Mouse (Mus musculus) heart, adult 18-20 months (tissue): ENCODE measurements around the gene 4930426L09Rik. TPM values are rescaled to one million over a fixed set of nuclear protein-coding genes. Genes with fewer than 3 reads are reported as not detected.
A peak's percentile ranks its signal among the peaks of the same experiment; 100 is the strongest.

Experiments
- DNase-seq, 2 experiments: peaks; one replicate each; pipeline ENCODE4 v3.0.0; 2021 to 2022; ENCODE audit warnings: mixed read lengths in 1 of 2
- long read RNA-seq, 2 experiments: library from polyadenylated mRNA; stranded (forward); transcript quantifications; one replicate each; pipeline ENCODE4 v2.0.0; 2021
- total RNA-seq, 2 experiments: library from RNA; stranded (reverse); gene quantifications; 2 replicates each; pipeline ENCODE4 v1.2.3; 2021

Gene 4930426L09Rik
- total RNA-seq: not detected
- long read RNA-seq, experiment 1: 0 reads
- long read RNA-seq, experiment 2: 0 reads

- DNase-seq: peak; percentile 93 to 96
Observed at GRCm38 (mm10) chr2:18998054-18998478, at the start of gene 4930426L09Rik, which contains the start of gene Pip4k2a. 4930426L09Rik (plus strand) TSS chr2:18998343. Pip4k2a (minus strand) TSS chr2:18998126.

DNA sequence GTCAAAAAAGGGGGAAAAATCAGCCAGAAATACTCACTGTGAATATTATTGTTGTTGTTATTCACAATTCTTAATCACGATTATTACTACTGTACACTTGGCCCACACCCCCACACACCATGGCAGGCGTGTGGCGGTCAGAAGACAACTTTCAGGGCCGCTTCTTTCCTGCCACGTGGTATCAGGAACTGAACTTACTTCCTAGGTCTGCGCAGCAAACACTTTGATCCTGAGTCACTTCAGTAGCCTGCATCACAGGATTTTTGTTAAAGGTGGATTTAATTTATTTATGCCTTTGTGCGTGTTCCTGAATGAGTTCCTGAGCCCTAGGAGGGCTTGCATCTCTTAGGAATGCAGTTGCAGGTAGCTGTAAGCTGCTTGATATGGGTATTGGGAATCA lies 49.4 kb upstream of the 4930426L09Rik start:
- no peak for DNase-seq

DNA sequence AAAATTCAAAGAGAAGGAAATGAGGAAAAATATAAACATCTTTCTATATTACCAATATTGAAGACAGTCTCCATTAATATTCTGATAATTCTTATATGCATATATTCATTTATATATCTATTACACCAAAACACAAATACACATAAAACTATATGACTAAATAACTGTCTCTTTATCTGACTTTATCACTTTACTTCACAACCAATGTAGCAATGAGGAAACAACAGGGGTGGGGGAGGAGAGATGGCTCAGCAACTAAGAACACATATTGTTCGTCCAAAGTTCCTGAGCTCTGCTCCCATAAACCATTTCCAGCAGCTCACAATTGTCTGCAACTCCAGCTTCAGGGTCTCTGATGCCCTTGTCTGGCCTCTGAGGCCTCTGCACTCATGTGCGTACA lies 47.4 kb upstream of the 4930426L09Rik start:
- DNase-seq: no peak

DNA sequence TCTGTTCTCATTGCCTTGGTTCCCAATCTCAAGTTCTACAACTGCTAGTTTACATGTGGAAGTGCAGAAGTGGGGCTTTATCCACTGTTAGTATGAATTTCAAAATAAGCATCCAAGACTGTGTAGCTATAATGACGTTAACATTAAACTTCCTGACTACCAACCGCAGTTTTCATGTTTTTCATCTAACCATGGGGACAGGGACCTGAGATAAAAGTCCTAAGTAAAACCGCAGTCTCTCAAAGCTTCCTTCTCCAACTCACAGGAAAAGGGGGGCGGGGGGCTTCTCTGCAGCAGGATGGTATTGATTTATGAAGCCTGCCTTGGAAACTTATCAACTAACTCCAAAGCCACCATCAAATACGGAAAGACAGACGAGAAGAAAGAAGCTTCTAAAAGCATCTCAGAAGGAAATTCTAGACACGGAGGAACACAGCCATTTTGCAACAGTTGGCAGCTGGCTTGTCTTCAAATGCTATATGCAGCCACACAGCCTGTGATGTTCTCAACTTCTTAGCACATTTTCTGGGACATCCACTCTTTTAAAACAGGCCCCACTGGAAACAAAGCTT lies 46.0 kb upstream of the 4930426L09Rik start:
- no peak for DNase-seq

GRCm38 (mm10) chr2:18954422-18954821 lies 43.7 kb upstream of the 4930426L09Rik start:
- DNase-seq: no peak

GRCm38 (mm10) chr2:18955022-18955421 lies 43.1 kb upstream of the 4930426L09Rik start:
- DNase-seq: no peak

DNA sequence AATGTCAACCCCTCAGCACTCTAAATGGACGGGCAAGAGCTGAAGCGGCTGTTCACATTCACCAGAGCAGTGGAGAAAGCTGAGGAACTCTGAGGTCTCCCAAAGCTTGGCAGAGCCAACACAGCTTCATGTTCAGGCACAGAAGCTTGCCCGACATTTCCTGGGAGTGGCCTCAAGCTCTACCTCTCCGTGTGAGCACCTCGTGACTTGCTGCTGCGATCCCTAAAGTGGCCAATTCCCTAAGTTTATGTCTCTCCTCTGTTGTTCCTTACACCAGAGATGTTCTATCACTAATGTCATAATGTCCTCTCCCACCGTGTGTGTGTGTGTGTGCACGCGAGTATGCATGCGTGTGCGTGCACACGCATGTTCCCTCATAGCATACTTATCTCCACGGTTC lies 42.5 kb upstream of the 4930426L09Rik start:
- DNase-seq: no peak

DNA sequence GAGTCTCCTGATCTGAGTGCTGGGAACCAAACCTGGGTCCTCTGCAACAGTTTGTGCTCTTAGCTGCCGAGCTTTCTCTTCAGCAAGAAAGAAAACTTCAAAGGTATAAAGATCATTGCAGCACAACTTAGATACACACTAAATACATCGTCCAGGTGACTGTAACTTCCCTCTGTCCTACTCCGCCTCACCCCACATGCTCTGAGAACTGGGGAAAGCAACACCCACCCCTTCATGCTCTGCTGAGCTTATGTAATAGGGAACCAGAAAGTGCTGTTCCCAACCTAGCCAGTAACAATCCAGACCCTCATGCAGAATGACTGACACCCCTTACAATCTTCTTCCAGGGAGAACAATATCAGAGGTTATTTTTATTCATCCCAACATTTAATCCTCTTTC lies 41.7 kb upstream of the 4930426L09Rik start:
- DNase-seq: no peak

- no peak for DNase-seq
Observed at GRCm38 (mm10) chr2:18956945-18957344, 41.2 kb upstream of the 4930426L09Rik start.

DNA sequence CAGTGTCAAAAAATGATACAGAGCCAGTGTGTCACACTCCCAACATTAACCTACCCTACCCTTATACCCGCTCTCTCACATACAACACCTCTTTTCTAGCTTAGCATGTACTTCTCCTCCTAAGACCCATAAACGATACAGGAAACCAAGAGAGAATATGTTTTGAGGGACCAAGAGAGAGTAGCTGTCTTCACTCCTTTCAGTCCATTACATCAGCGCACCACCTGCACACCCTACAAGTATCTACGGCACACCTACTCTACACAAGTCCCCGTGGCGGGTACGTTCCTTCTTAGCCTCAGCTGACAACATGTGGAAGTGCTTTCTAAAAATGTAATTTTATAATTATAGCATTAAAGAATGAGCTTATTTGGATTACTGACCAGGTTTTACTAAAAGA lies 40.7 kb upstream of the 4930426L09Rik start:
- no peak for DNase-seq

- no peak for DNase-seq
Observed at GRCm38 (mm10) chr2:18958044-18958443, 40.1 kb upstream of the 4930426L09Rik start.

GRCm38 (mm10) chr2:18958501-18958900 lies 39.6 kb upstream of the 4930426L09Rik start:
- DNase-seq: no peak

DNA sequence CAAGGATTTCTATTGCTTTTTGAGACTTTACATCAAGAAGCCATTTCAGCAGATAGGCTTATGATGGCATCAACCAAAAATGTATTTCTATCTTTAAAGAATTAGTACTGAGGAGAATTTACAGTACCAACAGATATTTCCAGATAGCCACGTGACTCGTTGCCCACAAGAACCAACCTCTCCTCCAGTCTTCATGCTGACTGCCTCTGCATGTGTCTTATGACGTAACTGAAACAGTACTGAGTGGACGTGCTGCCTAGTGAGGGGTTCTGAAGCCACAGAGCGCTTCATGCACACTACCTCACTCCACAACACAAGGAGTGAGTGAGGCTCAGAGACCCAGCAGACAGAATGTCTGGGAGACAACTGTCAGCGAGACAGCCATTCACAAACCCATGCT lies 39.1 kb upstream of the 4930426L09Rik start:
- no peak for DNase-seq

DNA sequence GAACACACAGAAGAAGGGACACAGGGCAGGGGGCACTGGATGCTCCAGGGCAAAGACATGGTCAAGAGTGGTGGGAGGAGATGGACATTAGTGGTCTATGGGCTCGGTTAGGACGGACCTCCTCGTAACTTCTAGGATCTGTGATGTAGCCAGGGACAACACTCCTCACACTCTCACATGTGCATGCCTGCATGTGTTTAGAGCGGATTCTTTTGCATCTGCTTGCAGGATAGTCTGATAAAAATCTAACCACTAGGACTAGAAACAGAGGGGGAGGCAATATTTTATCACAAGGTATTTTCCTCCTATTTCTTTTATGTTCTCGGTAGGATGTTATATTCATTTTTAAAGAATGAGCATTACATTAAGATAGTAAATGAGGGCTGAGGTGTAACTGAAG lies 38.6 kb upstream of the 4930426L09Rik start:
- DNase-seq: no peak

DNA sequence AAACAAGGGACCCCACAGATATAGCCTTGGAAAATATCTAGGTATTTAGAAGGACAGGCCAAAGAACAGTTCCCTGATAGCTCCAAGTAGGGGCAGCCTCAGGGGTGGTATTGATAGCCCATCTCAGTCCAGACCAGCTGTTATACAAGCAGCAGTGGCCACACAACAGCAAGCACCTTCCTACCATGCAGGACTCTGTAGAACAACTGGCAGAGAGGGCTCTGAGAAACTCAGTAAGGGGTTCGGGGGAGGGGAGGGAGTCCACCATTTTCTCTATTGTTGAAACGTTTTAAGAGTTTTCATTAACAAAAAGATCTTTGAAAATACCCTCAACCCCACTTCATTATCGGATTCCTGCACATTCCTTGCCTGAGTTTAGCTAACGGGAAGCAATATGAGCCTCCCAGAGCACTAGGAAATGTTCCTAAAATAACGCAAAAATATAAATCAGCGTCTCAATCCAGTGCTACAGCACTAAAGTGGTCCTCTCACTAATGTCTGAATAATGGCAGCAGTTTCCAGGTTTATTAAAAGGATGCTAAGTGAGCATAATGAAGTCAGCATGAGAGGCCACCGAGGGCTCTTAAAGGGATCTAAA lies 37.7 kb upstream of the 4930426L09Rik start:
- no peak for DNase-seq

GRCm38 (mm10) chr2:18962502-18962901 lies 35.6 kb upstream of the 4930426L09Rik start:
- DNase-seq: no peak

GRCm38 (mm10) chr2:18963286-18964040 lies 34.7 kb upstream of the 4930426L09Rik start:
- DNase-seq: no peak

DNA sequence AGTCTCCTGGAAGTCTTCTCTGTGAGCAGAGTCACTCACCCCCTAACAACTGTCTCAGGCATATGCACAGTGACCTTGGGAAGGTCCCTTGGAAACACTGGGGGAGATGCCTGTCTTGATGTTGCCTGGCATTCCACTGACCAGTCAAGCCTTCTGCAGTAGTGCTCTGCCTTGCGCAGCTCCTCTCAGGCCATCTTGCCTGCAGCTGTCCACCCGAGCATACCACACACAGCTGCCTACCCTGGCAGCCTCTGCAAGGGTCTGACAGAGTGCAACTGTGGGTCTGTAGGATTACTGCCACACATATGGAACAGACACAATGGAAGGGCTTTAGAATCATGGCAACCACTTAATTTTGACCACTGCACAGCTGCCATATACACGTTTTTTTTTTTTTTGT lies 33.0 kb upstream of the 4930426L09Rik start:
- no peak for DNase-seq

GRCm38 (mm10) chr2:18965950-18966349 lies 32.2 kb upstream of the 4930426L09Rik start:
- no peak for DNase-seq

DNA sequence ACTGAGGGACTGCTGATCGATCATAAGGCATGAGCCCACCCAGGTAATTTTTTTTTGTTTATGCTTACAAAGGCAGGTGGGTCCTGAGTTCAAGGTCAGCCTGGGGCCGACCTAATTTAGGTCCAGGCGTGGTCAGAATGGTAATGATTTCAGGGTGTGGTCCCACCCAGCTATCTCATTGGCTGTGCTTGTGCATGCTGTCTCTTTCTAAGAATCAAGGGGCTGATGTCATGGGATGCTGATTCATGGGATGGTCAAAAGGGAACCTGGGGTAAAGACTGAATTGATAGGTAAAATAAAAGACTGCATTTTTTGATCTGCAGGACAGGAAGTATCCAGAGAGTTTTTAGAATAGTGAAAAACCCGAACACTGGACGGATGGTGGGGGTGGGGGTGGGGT lies 31.6 kb upstream of the 4930426L09Rik start:
- no peak for DNase-seq

DNA sequence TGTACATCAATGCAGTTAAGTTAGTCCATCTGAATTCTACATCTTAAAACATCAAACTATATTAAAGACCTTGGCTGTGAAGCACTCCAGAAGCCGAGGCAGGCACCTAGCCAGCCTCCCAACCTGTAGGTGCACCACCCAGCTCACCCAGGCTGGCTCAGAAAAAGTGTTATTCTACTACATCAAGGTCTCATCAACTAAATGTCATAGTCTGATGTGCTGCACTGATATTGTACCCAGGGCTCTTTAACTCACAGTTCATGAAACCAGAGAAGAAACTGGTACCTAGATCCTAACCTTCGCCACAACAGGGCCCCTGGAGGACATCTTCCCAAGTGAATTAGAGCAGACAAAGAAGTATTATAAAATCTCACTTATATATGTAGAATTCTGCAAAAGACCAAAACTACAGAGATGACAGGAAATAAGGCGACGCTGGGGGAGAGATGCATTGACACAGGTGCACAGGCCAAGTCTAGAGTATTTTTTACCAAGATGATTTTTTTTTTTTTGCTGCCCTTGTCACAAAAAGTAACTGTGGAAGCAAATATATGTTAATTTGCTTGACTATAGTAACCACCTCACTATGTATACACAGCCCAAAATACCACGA lies 30.6 kb upstream of the 4930426L09Rik start:
- DNase-seq: no peak

DNA sequence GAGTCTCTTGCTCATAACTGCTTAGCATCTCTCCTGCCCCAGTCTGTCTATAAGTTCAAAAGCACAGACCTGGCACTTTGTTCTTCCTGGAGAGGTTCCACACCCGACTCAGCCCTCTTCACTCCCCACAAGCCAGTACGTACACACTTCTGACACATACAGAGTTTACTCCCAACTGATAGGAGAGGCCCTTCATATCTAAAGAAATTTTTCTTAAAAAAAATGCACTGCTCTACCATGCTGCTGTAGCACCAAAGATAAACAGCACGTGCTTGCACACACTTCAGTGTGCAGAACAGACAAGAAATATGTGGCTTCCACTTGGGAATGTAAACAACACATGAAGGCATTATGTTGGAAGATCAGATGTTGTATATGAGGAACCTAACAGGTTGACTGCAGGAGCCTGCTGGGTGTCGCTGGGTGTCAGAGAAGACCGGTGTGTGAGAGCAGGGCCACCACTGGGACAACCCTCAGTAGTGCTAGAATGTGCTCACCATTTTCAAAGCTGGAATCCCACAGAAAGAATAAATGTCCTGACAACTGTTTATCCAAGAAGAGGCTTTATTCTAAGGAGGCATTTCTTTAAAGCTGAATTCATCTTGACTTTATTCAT lies 29.0 kb upstream of the 4930426L09Rik start:
- DNase-seq: no peak

GRCm38 (mm10) chr2:18970461-18970860 lies 27.7 kb upstream of the 4930426L09Rik start:
- DNase-seq: no peak
